Comparison of ENCODE assay signal across 9 mouse cellular contexts in genomic region chr7:25380392-25381283, GRCm38 (mm10). TPM values are rescaled to one million over a fixed set of nuclear protein-coding genes. Genes with fewer than 3 reads are reported as not detected.
DNase-seq lines count a peak whose midpoint lies in the region; ATAC-seq lines count a peak whose summit lies in the region.
"Had no signal": no experiment of that assay in that cellular context is flagged by ENCODE, and none has a peak within 500 bp of the region (broad histone marks: within the 10 kb centered on the region; RNA-seq: fewer than 3 reads in every experiment).

No protein-coding gene starts in this region.

- peak overlapping the region; percentile 82 for H3K4me2 ChIP-seq in embryonic facial prominence, embryonic 13.5 days
- H3K4me2 ChIP-seq in limb, embryonic 11.5 days (ENCODE audit: low read depth, severe bottlenecking) = peak overlapping the region; percentile 89
- H3K4me2 ChIP-seq in neural tube, embryonic 15.5 days = peak overlapping the region; percentile 57

- peaks cover 6% of the 10 kb centered on the region for H3K27me3 ChIP-seq in embryonic facial prominence, embryonic 13.5 days
- H3K27me3 ChIP-seq in limb, embryonic 11.5 days (ENCODE audit: control insufficient read depth, insufficient read depth, low read length) = no peaks in the 10 kb centered on the region
- no peaks in the 10 kb centered on the region for H3K27me3 ChIP-seq in neural tube, embryonic 15.5 days (replicated peaks)

- DNase-seq in kidney, adult 9 months = peak; percentile 16
- DNase-seq in kidney, postnatal 14 days = no peak
- DNase-seq in limb, embryonic 11.5 days (ENCODE audit: low spot score) = no peak
- DNase-seq in adrenal gland, adult 18-20 months (ENCODE audit: low spot score in 2 of 2) = no peak
- DNase-seq in frontal cortex, postnatal 36 days (ENCODE audit: low spot score in 2 of 2) = no peak
- DNase-seq: right cerebral cortex, postnatal 25 days had no signal

- H3K36me3 ChIP-seq in embryonic facial prominence, embryonic 13.5 days = peaks cover 38% of the 10 kb centered on the region
- peaks cover 8% of the 10 kb centered on the region; the same call in 1 of the 2 replicates for H3K36me3 ChIP-seq in limb, embryonic 11.5 days (ENCODE audit: control insufficient read depth, insufficient read depth, low read length)
- H3K36me3 ChIP-seq in neural tube, embryonic 15.5 days = peaks cover 37% of the 10 kb centered on the region

- H3K9me3 ChIP-seq in embryonic facial prominence, embryonic 13.5 days = no peaks in the 10 kb centered on the region
- no peaks in the 10 kb centered on the region for H3K9me3 ChIP-seq in limb, embryonic 11.5 days (ENCODE audit: control insufficient read depth, low read length)
- no peaks in the 10 kb centered on the region for H3K9me3 ChIP-seq in neural tube, embryonic 15.5 days (replicated peaks)

- WGBS in embryonic facial prominence, embryonic 13.5 days = 52% methylated on average over 18 of the region's 18 CpGs
- 58% methylated on average over 18 of the region's 18 CpGs for WGBS in limb, embryonic 11.5 days
- 68% methylated on average over 18 of the region's 18 CpGs for WGBS in neural tube, embryonic 15.5 days

- peak overlapping the region; percentile 45 for H3K4me3 ChIP-seq in embryonic facial prominence, embryonic 13.5 days
- H3K4me3 ChIP-seq in limb, embryonic 11.5 days (ENCODE audit: low read depth, low read length) = peak overlapping the region; percentile 34; the same call in 1 of the 2 replicates
- H3K4me3 ChIP-seq in neural tube, embryonic 15.5 days (replicated peaks) = no peak overlapping the region

- ATAC-seq in embryonic facial prominence, embryonic 13.5 days (ENCODE audit: insufficient number of reproducible peaks, insufficient read depth, low FRiP score, low TSS enrichment, low read depth) = no peak
- no peak for ATAC-seq in limb, embryonic 11.5 days (ENCODE audit: insufficient number of reproducible peaks, low FRiP score, low TSS enrichment, low read depth)
- ATAC-seq in neural tube, embryonic 15.5 days (ENCODE audit: low FRiP score) = no peak
- ATAC-seq in activated CD4-positive, CD25-positive, alpha-beta regulatory T cell, adult 4 months = no peak

- H3K27ac ChIP-seq in embryonic facial prominence, embryonic 13.5 days = no peak overlapping the region
- no peak overlapping the region for H3K27ac ChIP-seq in limb, embryonic 11.5 days (replicated peaks; ENCODE audit: low read depth, low read length)
- H3K27ac ChIP-seq in neural tube, embryonic 15.5 days (replicated peaks) = no peak overlapping the region

- peak overlapping the region; percentile 72 for H3K9ac ChIP-seq in embryonic facial prominence, embryonic 13.5 days
- H3K9ac ChIP-seq in limb, embryonic 11.5 days (ENCODE audit: low read length) = no peak overlapping the region
- H3K9ac ChIP-seq in neural tube, embryonic 15.5 days (replicated peaks) = no peak overlapping the region

- H3K4me1 ChIP-seq in embryonic facial prominence, embryonic 13.5 days = peaks cover 22% of the 10 kb centered on the region; the same call in 1 of the 2 replicates
- peaks cover 8% of the 10 kb centered on the region; the same call in 1 of the 2 replicates for H3K4me1 ChIP-seq in limb, embryonic 11.5 days (ENCODE audit: control insufficient read depth, insufficient read depth, low read length)
- peaks cover 37% of the 10 kb centered on the region for H3K4me1 ChIP-seq in neural tube, embryonic 15.5 days

RNA-seq across cellular contexts. Expression of gene Cnfn, which starts 11.1 kb away (rescaled TPM):
- polyA plus RNA-seq in embryonic facial prominence, embryonic 13.5 days (2015; fragmentation: Nextera tagmentation; extraction: Ambion mirVana) = 4.4 and 7.0 TPM in 2 replicates
- polyA plus RNA-seq in limb, embryonic 11.5 days (2014; fragmentation: Nextera tagmentation; extraction: Ambion mirVana) = not detected in 2 replicates
- polyA plus RNA-seq in neural tube, embryonic 15.5 days (2015; fragmentation: Nextera tagmentation; extraction: Ambion mirVana) = 0.54 and 2.3 TPM in 2 replicates
- not detected for polyA plus RNA-seq in activated CD4-positive, CD25-positive, alpha-beta regulatory T cell, adult 4 months (2017; shearing (Covaris generic))
- total RNA-seq in adrenal gland, adult 18-20 months (2021) = not detected

RNA-seq across cellular contexts. Expression of gene Lipe, which starts 17.9 kb away (rescaled TPM):
- 9.5 and 9.9 TPM in 2 replicates for polyA plus RNA-seq in embryonic facial prominence, embryonic 13.5 days (2015; fragmentation: Nextera tagmentation; extraction: Ambion mirVana)
- 4.2 and 4.5 TPM in 2 replicates for polyA plus RNA-seq in limb, embryonic 11.5 days (2014; fragmentation: Nextera tagmentation; extraction: Ambion mirVana)
- polyA plus RNA-seq in neural tube, embryonic 15.5 days (2015; fragmentation: Nextera tagmentation; extraction: Ambion mirVana) = 12.1 and 12.5 TPM in 2 replicates
- 10 to 100 TPM in 1 of 2 experiments, 1 to 10 TPM in 1; 8.5 to 10.7 TPM for polyA plus RNA-seq in activated CD4-positive, CD25-positive, alpha-beta regulatory T cell, adult 4 months (2017; shearing (Covaris generic))
- 100 to 1,000 TPM; 332 to 738 TPM for total RNA-seq in adrenal gland, adult 18-20 months (2021)

RNA-seq across cellular contexts. Expression of gene Cxcl17, which starts 32.0 kb away (rescaled TPM):
- 0.85 TPM in 1 of 2 replicates, not detected in the other for polyA plus RNA-seq in embryonic facial prominence, embryonic 13.5 days (2015; fragmentation: Nextera tagmentation; extraction: Ambion mirVana)
- polyA plus RNA-seq in limb, embryonic 11.5 days (2014; fragmentation: Nextera tagmentation; extraction: Ambion mirVana) = 0.33 and 0.44 TPM in 2 replicates
- 1.3 and 1.6 TPM in 2 replicates for polyA plus RNA-seq in neural tube, embryonic 15.5 days (2015; fragmentation: Nextera tagmentation; extraction: Ambion mirVana)
- polyA plus RNA-seq in activated CD4-positive, CD25-positive, alpha-beta regulatory T cell, adult 4 months (2017; shearing (Covaris generic)) = not detected
- not detected for total RNA-seq in adrenal gland, adult 18-20 months (2021)
